Mouse (Mus musculus) bone marrow, adult 2 months (tissue): ENCODE results near the gene Prss32.

ENCODE experiments used
- CTCF ChIP-seq: fragments of 200-500 bp; IDR thresholded peaks from 2 replicates; pipeline ENCODE4 v1.5.1; 2011; ENCODE audit warnings: low read length, control low read depth; ENCODE audit not compliant: control insufficient read depth, insufficient read depth
- POLR2A ChIP-seq: fragments of 200-500 bp; IDR thresholded peaks from 2 replicates; pipeline ENCODE4 v1.6.1; 2011; ENCODE audit warnings: low read depth, mild to moderate bottlenecking, control low read depth, low read length, borderline replicate concordance; ENCODE audit not compliant: control insufficient read depth

DNA sequence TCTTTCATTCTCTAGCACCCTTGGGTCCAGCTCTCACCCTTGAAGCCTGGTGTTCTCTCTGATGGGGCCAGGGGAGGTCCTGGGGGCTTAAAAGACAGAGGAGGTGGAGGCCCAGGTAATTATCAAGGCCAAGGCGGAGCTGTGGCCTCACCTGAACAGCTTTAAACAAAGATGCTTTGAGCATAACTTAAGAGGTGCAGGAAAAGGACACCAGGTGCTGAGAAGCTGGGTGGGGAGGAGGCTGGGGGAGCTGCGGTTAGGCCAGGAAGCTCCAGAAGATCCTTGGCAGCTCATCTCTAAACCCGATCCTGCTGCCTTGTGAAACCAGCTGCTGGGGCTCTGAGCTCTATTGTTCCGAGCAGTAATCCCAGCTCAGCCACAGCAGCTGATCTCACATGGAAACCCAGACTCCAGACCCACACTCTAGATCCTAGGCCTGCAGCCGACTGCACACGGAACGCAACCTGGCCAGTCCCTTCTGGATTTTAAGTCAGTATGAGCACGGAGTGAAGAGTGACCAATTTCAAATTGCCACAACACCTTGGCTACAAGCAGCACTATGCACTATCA is 7.6 kb upstream of the Prss32 start, which contains the start of gene Prss33:
- TF ChIP-seq CTCF (no peak), POLR2A (no peak)
